Mouse (Mus musculus) left cerebral cortex, postnatal 14 days (tissue): Measurements from ENCODE around the gene Lrrc38. TPM values are rescaled to one million over a fixed set of nuclear protein-coding genes. Genes with fewer than 3 reads are reported as not detected.
"Not testable (repeated sequence)": the region's sequence is repeated elsewhere in the genome, so short reads cannot be mapped to it uniquely, and the experiment has no call there.

Experiments used
- DNase-seq, 2 experiments: peaks; one replicate each; pipeline ENCODE4 v3.0.0; 2021 to 2022; ENCODE audit warnings: low spot score in 2 of 2, mixed read lengths in 1 of 2
- intact Hi-C: fragments of 180-260 bp; cut with DNase I; formaldehyde crosslinking; loops from one replicate; pipeline ENCODE4 v1.15.1; 2025
- total RNA-seq, 2 experiments: library from RNA; stranded (reverse); gene quantifications; 2 replicates each; pipeline ENCODE4 v1.2.3; 2021

Gene Lrrc38
- total RNA-seq, 2 experiments from 2014 or later, result 1.5 to 1.6 TPM

DNA sequence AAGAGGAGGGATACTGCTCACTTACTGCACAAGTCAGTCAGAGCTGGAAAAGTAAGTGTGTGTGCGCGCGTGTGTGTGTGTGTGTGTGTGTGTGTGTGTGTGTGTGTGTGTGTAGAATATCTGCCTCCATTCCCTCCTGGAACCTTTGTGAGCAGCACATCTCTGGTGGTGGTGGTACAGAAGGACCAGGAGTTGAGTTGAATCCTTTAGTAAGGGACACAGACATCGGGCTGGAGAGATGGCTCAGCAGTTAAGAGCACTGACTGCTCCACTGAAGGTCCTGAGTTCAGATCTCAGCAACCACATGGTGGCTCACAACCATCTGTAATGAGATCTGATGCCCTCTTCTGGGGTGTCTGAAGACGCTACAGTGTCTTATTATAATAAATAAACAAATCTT, 4.1 kb upstream of the Lrrc38 start:
- DNase-seq, intact Hi-C loops: not testable (repeated sequence)

- intact Hi-C loops, result no loop called here
- no peak for DNase-seq
These were observed 879 bp upstream of the Lrrc38 start for GRCm38 (mm10) chr4:143348678-143349077.

DNA sequence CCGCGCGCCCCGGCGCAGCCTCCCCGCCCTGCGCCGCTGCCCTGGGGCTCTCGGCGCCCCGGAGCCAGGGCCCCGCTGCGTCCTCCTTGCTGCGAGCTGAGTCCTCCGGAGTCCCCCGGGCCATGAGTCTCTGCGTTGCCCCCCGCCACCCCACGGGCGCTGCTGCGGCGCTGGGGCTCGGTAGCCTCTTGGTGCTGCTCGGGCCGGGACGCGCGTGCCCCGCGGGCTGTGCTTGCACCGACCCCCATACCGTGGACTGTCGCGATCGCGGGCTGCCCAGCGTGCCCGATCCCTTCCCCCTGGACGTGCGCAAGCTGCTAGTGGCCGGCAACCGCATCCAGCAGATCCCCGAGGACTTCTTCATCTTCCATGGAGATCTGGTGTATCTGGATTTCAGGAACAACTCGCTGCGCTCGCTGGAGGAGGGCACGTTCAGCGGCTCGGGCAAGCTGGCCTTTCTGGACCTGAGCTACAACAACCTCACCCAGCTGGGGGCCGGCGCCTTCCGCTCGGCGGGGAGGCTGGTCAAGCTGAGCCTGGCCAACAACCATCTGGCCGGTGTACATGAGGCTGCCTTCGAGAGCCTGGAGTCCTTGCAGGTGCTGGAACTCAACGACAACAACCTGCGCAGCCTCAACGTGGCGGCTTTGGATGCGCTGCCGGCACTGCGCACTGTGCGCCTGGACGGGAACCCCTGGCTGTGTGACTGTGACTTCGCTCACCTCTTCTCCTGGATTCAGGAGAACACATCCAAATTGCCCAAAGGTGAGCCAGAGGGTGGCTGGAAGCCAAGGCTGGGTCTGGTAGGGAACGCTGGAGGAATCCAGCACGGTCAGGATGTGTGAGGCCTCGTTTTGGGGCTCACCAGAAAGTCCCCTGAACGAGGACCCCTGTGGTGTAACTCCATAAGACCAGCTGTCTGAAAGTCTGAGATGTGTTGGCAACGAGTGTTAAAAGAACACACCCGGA, 774 bp downstream of the Lrrc38 start:
- DNase-seq, result no peak
- intact Hi-C loops, result no loop called here

DNA sequence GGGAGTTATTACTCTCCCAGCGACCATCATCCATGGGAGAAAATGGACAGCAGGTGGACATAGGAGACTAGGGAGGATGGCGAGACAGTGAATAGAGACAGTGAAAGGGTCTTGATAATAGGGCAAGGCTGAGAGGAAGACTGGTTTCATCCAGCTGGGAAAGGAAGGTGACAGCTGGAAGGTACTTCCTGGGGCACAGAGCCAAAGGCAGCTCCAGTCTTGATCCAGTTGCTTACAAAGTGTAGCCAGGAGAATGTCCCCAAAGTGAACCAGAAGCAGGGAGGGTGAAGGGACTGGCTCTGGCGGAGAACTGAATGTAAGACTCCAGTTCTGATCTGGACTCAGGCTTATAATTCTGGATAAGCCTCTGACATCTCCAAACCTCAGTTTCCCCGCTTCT, 2.7 kb downstream of the Lrrc38 start:
- intact Hi-C loops, result no loop called here
- no peak for DNase-seq

DNA sequence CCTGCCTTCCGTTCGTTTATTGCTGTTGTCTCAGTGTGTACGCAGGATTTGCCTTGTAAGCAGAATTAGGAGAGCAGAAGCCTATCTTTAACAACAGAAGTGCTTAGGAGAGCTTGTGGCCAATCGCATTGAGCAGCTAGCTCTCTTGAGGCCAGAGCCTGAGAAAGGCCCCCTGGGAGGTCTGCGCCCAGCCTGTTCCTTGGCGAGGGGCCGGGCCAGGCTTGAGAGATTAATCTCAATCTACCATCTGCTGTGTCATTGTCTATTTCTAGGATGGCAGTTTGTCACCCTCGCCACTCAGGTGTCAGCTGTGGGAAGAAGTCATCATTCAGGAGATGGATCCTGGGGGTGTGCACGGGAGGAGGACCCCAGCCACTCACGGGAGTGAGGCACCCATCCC, 12.0 kb downstream of the Lrrc38 start:
- intact Hi-C loops, result no loop called here
- no peak for DNase-seq

DNA sequence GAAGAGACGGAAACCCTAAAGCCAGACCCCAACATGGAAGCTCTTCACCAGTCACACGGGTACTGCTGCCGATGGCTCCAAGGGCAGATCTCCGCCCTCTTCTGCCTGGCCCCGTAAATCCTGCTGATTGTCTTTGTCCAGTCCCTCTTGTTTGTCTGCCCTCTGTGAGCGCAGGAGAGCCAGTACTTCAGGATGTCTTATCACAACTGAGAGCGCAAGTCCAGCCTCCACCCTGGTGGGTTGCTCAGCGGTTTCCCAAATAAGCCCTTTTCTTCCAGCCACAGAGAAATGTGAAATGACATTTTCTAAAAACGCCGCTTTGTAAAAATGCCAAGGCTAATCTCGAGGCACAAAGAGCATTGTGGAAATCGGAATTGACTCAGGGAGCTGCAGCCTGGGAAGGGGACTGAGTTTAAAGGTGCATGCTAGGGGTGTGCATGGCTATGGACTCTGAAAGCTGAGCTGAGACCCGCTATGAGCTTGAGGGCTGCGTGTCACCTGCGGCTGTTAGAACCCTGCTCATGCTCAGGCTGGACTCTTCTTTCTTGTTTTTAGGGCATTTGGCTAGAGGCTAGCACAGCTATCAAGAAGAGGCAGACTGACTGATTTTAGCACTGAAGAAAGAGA, 17.0 kb downstream of the Lrrc38 start:
- no peak for DNase-seq
- intact Hi-C loops, result no loop called here

- no peak for DNase-seq
- intact Hi-C loops, result loop anchor here (5.0 kb wide), 1 partner anchor 352 kb away; no protein-coding TSS in a partner anchor
These were observed 29.9 kb downstream of the Lrrc38 start for GRCm38 (mm10) chr4:143379480-143379879.

DNA sequence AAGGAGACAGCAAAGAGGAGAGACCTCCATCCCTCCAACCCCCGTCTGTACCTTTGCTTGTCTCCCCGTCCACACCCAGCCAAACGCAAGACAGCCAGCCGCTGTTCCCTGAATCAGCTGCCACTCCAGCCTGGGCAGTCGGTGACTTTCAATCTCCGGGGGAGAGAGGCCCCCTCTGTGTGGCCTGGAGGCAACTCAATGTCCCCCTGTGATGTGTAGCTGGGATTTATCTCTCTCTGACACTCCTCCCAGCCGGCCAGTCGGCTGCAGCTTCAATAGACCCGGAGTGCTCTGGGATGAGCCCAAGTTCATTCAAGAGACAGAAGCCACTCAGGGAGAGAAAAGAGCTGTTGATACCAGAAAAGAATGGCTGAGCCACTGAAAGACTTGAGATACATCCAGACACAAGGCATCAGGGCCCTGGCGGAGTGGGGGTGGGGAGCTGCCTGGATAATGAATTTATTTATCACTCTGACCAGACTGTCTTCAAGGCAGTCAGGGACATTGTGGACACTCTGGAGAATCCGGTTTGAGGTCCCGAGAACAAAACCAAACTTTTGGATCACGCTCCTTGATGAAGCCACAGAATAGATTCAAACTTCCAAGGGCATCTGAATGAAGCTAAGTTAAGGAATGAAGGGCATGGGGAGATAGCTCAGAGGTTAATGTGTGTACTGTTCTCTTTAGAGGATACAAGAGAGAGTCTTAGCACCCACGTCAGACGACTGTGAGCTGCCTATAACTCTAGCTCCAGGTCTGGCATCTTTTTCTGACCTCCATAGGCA, 30.6 kb downstream of the Lrrc38 start:
- intact Hi-C loops, result loop anchor here (1.0 to 5.0 kb wide), 3 partner anchors 55 to 353 kb away; no protein-coding TSS in a partner anchor
- DNase-seq, result peak; percentile 27 to 43

GRCm38 (mm10) chr4:143380716-143381004, 31.1 kb downstream of the Lrrc38 start:
- intact Hi-C loops, result loop anchor here (1.0 to 5.0 kb wide), 2 partner anchors 55 to 123 kb away; no protein-coding TSS in a partner anchor
- peak; percentile 27 to 58 for DNase-seq

- no peak for DNase-seq
- intact Hi-C loops, result loop anchor here (5.0 kb wide), 1 partner anchor 125 kb away; no protein-coding TSS in a partner anchor
These were observed 32.6 kb downstream of the Lrrc38 start for GRCm38 (mm10) chr4:143382163-143382562.

DNA sequence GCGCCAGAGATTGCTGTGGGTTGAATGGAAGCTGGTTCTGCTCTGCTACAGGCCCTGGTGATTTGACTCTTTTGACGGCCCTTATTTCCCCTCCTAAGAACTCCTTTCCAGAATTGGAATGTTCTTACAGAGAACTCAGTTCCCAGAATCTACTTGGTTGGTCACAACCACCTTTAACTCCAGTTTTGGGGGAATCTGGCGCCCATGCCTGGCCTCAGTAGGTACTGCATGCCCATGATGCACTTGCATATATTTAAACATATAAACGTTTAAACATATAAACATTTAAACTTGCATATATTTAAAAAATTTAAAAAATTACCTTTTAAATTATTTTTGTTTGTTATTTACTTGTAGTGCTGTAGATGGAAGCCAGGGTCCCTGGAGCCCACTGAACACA, 34.1 kb downstream of the Lrrc38 start:
- peak in 1 of 2 experiments; percentile 35 for DNase-seq
- intact Hi-C loops, result loop anchor here (5.0 kb wide), 1 partner anchor 126 kb away; no protein-coding TSS in a partner anchor

DNA sequence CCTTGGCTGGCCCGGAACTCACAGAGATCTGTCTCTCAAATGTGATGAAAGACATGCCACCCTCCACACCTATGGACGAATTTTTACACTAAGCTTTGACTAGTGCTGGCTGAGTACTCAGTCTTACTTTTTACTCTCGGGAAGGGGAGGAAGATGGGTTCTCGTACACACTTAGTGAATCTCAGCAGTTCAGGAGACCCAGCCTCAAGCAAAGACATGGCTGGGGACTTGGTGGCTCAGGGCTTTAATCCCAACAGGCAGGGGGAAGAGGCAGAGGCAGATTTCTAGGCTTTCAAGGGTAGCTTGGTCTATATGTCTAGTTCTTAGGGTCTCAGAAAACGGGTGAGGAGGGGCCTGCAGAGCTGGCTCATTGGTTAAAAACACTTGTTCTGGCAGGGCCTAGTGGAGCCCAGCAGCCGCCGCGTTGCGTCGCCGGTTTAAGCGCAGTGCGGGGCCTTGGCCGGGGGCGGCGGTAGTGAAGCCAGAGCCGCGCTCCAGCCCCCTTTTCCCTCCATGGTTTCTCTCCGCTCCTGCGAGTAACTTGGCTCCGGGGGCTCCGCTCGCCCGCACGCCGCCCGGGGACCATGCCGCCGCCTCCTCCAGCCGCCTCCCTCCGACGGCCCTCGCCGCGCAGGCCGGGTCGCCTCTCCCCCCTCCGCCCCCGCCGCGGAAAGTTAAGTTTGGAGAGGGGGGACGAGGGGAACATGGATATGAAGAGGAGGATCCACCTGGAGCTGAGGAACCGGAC, 39.6 kb downstream of the Lrrc38 start:
- intact Hi-C loops, result no loop called here
- DNase-seq, result peak; percentile 22 to 25

DNA sequence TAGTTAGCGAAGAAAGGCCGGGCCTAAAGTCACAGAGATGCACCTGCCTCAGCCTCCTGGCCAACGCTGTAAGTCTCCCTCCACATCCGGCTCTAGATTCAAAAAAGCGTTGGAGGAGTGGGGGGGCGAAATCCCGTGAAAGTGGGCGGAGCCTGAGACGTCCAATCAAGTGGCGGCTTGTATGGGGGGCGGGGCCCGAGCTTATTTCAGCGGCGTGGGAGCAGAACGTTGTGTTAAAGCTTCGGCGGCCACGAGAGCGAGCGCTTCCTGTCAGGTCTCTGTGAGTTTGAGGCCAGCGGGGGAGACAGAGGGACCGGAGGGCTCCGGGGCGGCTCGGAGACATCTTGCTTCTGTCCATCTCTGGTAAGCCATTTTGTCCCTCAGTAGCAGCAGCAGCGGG, 44.6 kb downstream of the Lrrc38 start, which contains the start of gene Pramel1:
Pramel1 (plus strand) TSS at position 248 of the 400 bp plus-strand sequence.
- no peak for DNase-seq
- intact Hi-C loops, result no loop called here

DNA sequence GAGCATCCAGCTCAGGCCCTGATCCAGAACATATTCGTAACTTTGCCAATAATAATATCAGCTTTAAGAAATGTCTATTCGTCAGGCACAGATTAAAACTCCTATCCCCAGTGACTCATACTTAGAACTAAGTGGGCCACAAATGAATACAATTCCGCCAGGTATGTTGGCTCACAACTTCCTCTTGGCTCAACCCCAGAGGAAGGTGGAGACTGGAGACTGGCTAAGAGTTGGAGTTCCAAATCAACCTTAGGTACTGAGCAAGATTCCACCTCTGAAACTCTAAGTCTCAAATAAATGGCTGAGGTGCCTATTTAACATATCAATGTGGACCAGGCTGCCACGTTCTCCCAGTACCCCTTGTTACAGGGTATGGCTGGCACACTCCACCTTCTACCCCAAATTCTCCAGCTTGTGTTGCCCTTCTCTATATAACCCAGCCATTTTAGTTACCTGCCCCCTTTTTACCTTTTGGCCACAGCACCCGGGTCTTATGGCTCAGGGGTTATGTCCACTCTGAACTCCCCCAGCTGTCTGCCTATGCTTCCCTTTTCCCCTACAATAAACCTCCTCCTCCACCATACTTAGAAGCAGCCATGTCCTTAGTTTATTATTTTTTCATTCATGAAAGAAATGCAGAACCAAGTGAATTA, 62.1 kb downstream of the Lrrc38 start:
- no peak for DNase-seq
- intact Hi-C loops, result no loop called here

GRCm38 (mm10) chr4:143412219-143413092, 62.9 kb downstream of the Lrrc38 start, which contains the start of gene Pramef8:
Pramef8 (plus strand) TSS chr4:143412426.
- peak; percentile 90 to 95 for DNase-seq
- intact Hi-C loops, result no loop called here

DNA sequence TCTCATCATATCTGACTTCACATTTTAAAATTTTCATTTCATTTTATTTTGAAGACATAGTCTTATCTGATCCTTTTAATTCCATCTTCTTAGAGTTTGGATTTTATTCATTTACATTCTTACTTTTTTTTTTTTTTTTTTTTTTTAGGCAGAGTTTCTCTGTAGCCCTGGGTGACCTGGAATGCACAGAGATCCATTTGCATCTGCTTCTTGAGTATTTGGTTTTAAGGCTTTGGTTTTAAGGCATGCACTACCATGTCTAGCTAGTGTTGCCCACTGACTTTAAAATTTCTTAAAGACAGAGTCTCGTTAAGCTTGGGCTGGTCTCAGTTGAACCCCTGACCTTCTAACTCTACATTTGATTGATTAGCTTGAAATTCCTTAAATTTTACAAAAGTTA, 64.1 kb downstream of the Lrrc38 start:
- intact Hi-C loops, result no loop called here

DNA sequence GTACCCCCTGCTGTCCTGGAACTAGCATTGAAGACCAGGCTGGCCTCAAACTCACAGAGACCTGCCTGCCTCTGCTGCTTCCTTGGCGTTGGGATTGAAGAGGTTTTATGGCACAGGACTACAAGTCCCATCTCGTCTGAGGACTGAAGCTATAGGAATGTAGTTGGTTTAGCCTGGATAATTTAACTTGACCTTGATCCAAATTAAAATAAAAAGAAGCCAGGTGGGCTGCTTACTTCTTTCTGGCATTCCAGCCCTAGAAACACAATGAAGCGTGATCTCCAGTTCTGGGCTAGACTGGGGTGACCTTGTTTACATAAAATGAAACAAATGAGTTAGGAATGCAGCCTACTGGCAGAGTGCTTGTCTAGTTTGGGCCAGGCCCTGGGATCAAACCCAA, 64.6 kb downstream of the Lrrc38 start:
- intact Hi-C loops, result no loop called here
- DNase-seq, result no peak

More for the DNA sequence above, 64.1 kb downstream of the Lrrc38 start:
- no peak for DNase-seq
